Mouse (Mus musculus) forebrain, embryonic 11.5 days (tissue): Measurements from ENCODE around the gene Hey2. TPM values are rescaled to one million over a fixed set of nuclear protein-coding genes. Genes with fewer than 3 reads are reported as not detected.

Experiments
- ATAC-seq: fragments of 200-750 bp; cut with Nextera tagmentation; replicated peaks from 2 replicates; pipeline ENCODE4 v1.8.0; 2017; ENCODE audit warnings: moderate TSS enrichment; ENCODE audit not compliant: low FRiP score
- DNase-seq: peaks from one replicate; pipeline ENCODE4 v3.0.0-alpha.2; 2017; ENCODE audit warnings: low spot score
- H3K27ac ChIP-seq: fragments of 300-500 bp; sonication (generic); 2 replicates; pipeline ENCODE4 v1.5.1; 2014; ENCODE audit warnings: low read depth, low read length
- H3K27me3 ChIP-seq: fragments of 300-500 bp; sonication (generic); 2 replicates; pipeline ENCODE4 v1.6.1; 2014; ENCODE audit warnings: mild to moderate bottlenecking, low read length, mixed read lengths; ENCODE audit not compliant: control insufficient read depth, insufficient read depth
- H3K36me3 ChIP-seq: fragments of 300-500 bp; sonication (generic); 2 replicates; pipeline ENCODE4 v1.6.1; 2014; ENCODE audit warnings: mild to moderate bottlenecking, low read length, moderate library complexity, mixed read lengths; ENCODE audit not compliant: control insufficient read depth, insufficient read depth
- H3K4me1 ChIP-seq: fragments of 300-500 bp; sonication (generic); replicated peaks from 2 replicates; pipeline ENCODE4 v1.6.1; 2014; ENCODE audit warnings: low read length, mixed read lengths; ENCODE audit not compliant: control insufficient read depth, insufficient read depth
- H3K4me2 ChIP-seq: fragments of 300-500 bp; sonication (generic); 2 replicates; pipeline ENCODE4 v1.6.1; 2014; ENCODE audit warnings: low read depth, mild to moderate bottlenecking, low read length, moderate library complexity, mixed read lengths; ENCODE audit not compliant: severe bottlenecking
- H3K4me3 ChIP-seq: fragments of 300-500 bp; sonication (generic); 2 replicates; pipeline ENCODE4 v1.5.1; 2014; ENCODE audit warnings: low read depth, low read length
- H3K9ac ChIP-seq: fragments of 300-500 bp; sonication (generic); 2 replicates; pipeline ENCODE4 v1.6.1; 2014; ENCODE audit warnings: low read length
- H3K9me3 ChIP-seq: fragments of 300-500 bp; sonication (generic); 2 replicates; pipeline ENCODE4 v1.6.1; 2016; ENCODE audit warnings: low read length, mixed read lengths; ENCODE audit not compliant: control insufficient read depth
- WGBS: fragments of 180-500 bp; shearing (Covaris S2); extraction: QIAGEN DNeasy Blood & Tissue Kit; methylation state at CpG from one replicate; pipeline ENCODE4 v1.1.7; 2014; 5-methylcytosine and 5-hydroxymethylcytosine counted together
- polyA plus RNA-seq: library from polyadenylated mRNA; unstranded; fragments of >200 nt; fragmentation: Nextera tagmentation; extraction: Ambion mirVana; gene quantifications from 2 replicates; pipeline ENCODE4 v1.2.1, GENCODE M21; 2014

The Hey2 gene
- polyA plus RNA-seq: 2.3 and 2.4 TPM in 2 replicates

- Histone ChIP-seq H3K27ac (no peak within 1 kb of the TSS), H3K9me3 (no peaks in the 10 kb centered on the region), H3K4me2 (peak within 1 kb of the TSS; percentile 88), H3K27me3 (peaks cover 39% of the 10 kb centered on the region), H3K36me3 (no peaks in the 10 kb centered on the region), H3K4me3 (peak within 1 kb of the TSS; percentile 51), H3K4me1 (peaks cover 8% of the 10 kb centered on the region; the same call in 1 of the 2 replicates), H3K9ac (peak within 1 kb of the TSS; percentile 33)
- WGBS: under 1% methylated on average over 70 of the region's 70 CpGs
- ATAC-seq: peak; percentile 99
- DNase-seq: peak; percentile 98
Observed at GRCm38 (mm10) chr10:30842643-30843437, at the start of gene Hey2. Hey2 (minus strand) TSS chr10:30842801.

GRCm38 (mm10) chr10:30883085-30883760, 40.6 kb upstream of the Hey2 start:
- Histone ChIP-seq H3K9ac (no peak overlapping the region), H3K4me2 (no peak overlapping the region), H3K27ac (no peak overlapping the region), H3K4me3 (no peak overlapping the region), H3K27me3 (no peaks in the 10 kb centered on the region), H3K4me1 (no peaks in the 10 kb centered on the region), H3K9me3 (no peaks in the 10 kb centered on the region), H3K36me3 (no peaks in the 10 kb centered on the region)
- peak; percentile 44; the same call in 1 of the 2 replicates for ATAC-seq
- 51% methylated on average over 4 of the region's 4 CpGs for WGBS
- no peak for DNase-seq

- H3K9me3 ChIP-seq: no peaks in the 10 kb centered on the region
- 87% methylated on average over 10 of the region's 10 CpGs for WGBS
- no peaks in the 10 kb centered on the region for H3K36me3 ChIP-seq
- DNase-seq (no peak), ATAC-seq (no peak)
- H3K9ac ChIP-seq: no peak overlapping the region
- H3K27ac ChIP-seq: no peak overlapping the region
- no peaks in the 10 kb centered on the region for H3K4me1 ChIP-seq
- no peaks in the 10 kb centered on the region for H3K27me3 ChIP-seq
- no peak overlapping the region for H3K4me3 ChIP-seq
- H3K4me2 ChIP-seq: no peak overlapping the region
Observed at GRCm38 (mm10) chr10:30881109-30881508, 38.5 kb upstream of the Hey2 start.

- Histone ChIP-seq H3K4me2 (no peak overlapping the region), H3K36me3 (no peaks in the 10 kb centered on the region), H3K9me3 (no peaks in the 10 kb centered on the region), H3K27ac (no peak overlapping the region), H3K27me3 (peaks cover 39% of the 10 kb centered on the region), H3K4me3 (no peak overlapping the region; the same call in 1 of the 2 replicates), H3K4me1 (peaks cover 6% of the 10 kb centered on the region; the same call in 1 of the 2 replicates), H3K9ac (no peak overlapping the region)
- no peak for DNase-seq
- ATAC-seq: no peak
- 7% methylated on average over 13 of the region's 13 CpGs for WGBS
Observed at GRCm38 (mm10) chr10:30845101-30845825, 2.7 kb upstream of the Hey2 start.

- Histone ChIP-seq H3K9me3 (no peaks in the 10 kb centered on the region), H3K4me1 (peaks cover 6% of the 10 kb centered on the region; the same call in 1 of the 2 replicates), H3K4me2 (peak overlapping the region; percentile 88), H3K27me3 (peaks cover 39% of the 10 kb centered on the region), H3K36me3 (no peaks in the 10 kb centered on the region), H3K9ac (peak overlapping the region; percentile 35; the same call in 1 of the 2 replicates), H3K4me3 (peak overlapping the region; percentile 51), H3K27ac (no peak overlapping the region)
- 1% methylated on average over 30 of the region's 30 CpGs for WGBS
- peak; percentile 7; the same call in 1 of the 2 replicates for ATAC-seq
- DNase-seq: peak; percentile 70
Observed at GRCm38 (mm10) chr10:30844191-30845010, 1.8 kb upstream of the Hey2 start.

GRCm38 (mm10) chr10:30843438-30844190, 1.0 kb upstream of the Hey2 start:
- ATAC-seq: no peak; the same call in 1 of the 2 replicates

GRCm38 (mm10) chr10:30842228-30842627, 373 bp downstream of the Hey2 start:
- H3K36me3 ChIP-seq: no peaks in the 10 kb centered on the region
- peaks cover 39% of the 10 kb centered on the region for H3K27me3 ChIP-seq
- no peak for DNase-seq
- peak; percentile 64 for ATAC-seq
- H3K27ac ChIP-seq: no peak overlapping the region
- peaks cover 8% of the 10 kb centered on the region; the same call in 1 of the 2 replicates for H3K4me1 ChIP-seq
- H3K4me2 ChIP-seq: peak overlapping the region; percentile 88
- H3K4me3 ChIP-seq: peak overlapping the region; percentile 51
- WGBS: 0% methylated on average over 29 of the region's 29 CpGs
- H3K9ac ChIP-seq: peak overlapping the region; percentile 33
- H3K9me3 ChIP-seq: no peaks in the 10 kb centered on the region

More at GRCm38 (mm10) chr10:30843438-30844190, 1.0 kb upstream of the Hey2 start:
- Histone ChIP-seq H3K36me3 (no peaks in the 10 kb centered on the region), H3K9me3 (no peaks in the 10 kb centered on the region), H3K4me1 (peaks cover 6% of the 10 kb centered on the region; the same call in 1 of the 2 replicates), H3K27me3 (peaks cover 39% of the 10 kb centered on the region), H3K9ac (peak overlapping the region; percentile 35; the same call in 1 of the 2 replicates), H3K4me3 (peak overlapping the region; percentile 51), H3K4me2 (peak overlapping the region; percentile 88), H3K27ac (no peak overlapping the region)
- peak; percentile 53 for DNase-seq
- under 1% methylated on average over 21 of the region's 21 CpGs for WGBS
